Mouse (Mus musculus): Measurements from ENCODE around the gene Ect2. TPM values are rescaled to one million over a fixed set of nuclear protein-coding genes. Genes with fewer than 3 reads are reported as not detected.

Gene Ect2
- total and polyA plus RNA-seq, 3 experiments: 29.9 to 38.9 (median 36.7) TPM

DNA sequence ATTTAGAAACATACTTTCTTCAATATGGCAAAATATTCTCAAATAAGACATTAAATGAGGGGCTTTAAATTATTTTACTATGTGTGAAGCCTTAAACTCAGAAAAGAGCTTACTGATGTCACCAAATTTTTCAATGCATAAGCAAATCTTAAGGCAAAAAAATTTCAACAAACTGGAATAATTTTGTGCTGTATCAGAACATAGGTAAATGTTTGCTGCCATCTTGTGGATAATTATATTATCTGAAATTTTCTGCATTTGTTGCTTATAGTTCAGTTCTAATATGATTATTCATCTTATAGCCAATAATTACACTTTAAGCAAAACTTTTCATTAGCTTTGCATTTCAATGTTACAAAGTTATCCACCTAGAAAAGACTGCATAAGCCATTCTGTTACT is 42.8 kb downstream of the Ect2 start:
- no peak overlapping the region for H3K27ac ChIP-seq (ENCODE audit: insufficient read depth, low read depth)
- H3K4me3 ChIP-seq (replicated peaks in 1 of 3; ENCODE audit: low read depth in 2 of 3, low read length in 2 of 3, poor library complexity in 1 of 3): no peak overlapping the region
- H3K4me1 ChIP-seq (ENCODE audit: control insufficient read depth in 1 of 2, insufficient read depth in 2 of 2): no peaks in the 10 kb centered on the region
- TF ChIP-seq ZC3H11A (IDR thresholded peaks at IDR 0.05; ENCODE audit: low read depth, low read length) (no peak), KAT2A (IDR thresholded peaks at IDR 0.05; ENCODE audit: insufficient replicate concordance, low read length) (no peak), RAD21 (IDR thresholded peaks at IDR 0.05; ENCODE audit: low read depth, low read length) (peak; percentile 34), ELF1 (IDR thresholded peaks at IDR 0.05; ENCODE audit: low read depth, low read length) (no peak), CTCF (conservative IDR thresholded peaks at IDR 0.05 in 1 of 2, IDR thresholded peaks at IDR 0.05 in 1 of 2; ENCODE audit: low read depth in 2 of 2, low read length in 2 of 2) (peak in 1 of 2 experiments; percentile 40; a peak in 1 of 4 replicates)
- DNase-seq (ENCODE audit: extremely low read depth): no peak
- no peak overlapping the region for H3K4me2 ChIP-seq (ENCODE audit: insufficient read depth, low read depth, poor library complexity, severe bottlenecking)
- H3K9me3 ChIP-seq (replicated peaks; ENCODE audit: low read length): no peaks in the 10 kb centered on the region
- peaks cover 38 to 64% of the 10 kb centered on the region in 2 experiments for H3K36me3 ChIP-seq (replicated peaks in 1 of 2; ENCODE audit: control insufficient read depth in 1 of 2, insufficient read depth in 1 of 2, low read length in 1 of 2)
- H3K27me3 ChIP-seq (replicated peaks): no peaks in the 10 kb centered on the region
- no peak overlapping the region for H3K9ac ChIP-seq (ENCODE audit: insufficient read depth, low read depth)
- peaks cover 2% of the 10 kb centered on the region; the same call in 1 of the 2 replicates for H3K79me2 ChIP-seq (replicated peaks; ENCODE audit: control insufficient read depth, extremely low read depth, insufficient read depth, poor library complexity, severe bottlenecking)
- dilution Hi-C loops (cut with MboI; ENCODE audit: extremely low pct_ligation_motif_present, extremely low pct_unique_long_range_greater_than_20kb, low sequenced_read_pairs): no loop called here
- in situ Hi-C loops (cut with MboI; ENCODE audit: low pct_ligation_motif_present, low pct_unique_long_range_greater_than_20kb, low sequenced_read_pairs): no loop called here

DNA sequence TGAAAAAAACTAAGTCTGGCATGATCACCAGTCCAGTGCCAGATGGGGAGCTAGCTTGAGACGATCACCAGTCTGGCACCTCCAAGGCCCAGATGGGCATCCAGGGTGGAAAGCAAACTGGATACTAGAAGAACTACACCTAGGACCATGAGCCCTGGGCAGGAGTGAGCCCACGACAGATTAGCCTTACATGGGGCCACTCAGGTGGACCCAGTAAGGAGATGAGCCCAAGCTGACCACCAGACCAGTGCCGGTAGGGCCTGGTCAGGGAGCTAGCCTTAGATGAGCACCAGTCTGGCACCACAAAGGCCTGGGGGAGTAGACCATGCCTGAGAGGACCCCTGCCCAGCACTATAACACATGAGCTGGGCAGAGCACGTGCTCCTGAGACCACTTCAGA is 44.6 kb downstream of the Ect2 start:
- H3K9me3 ChIP-seq (replicated peaks; ENCODE audit: low read length): no peaks in the 10 kb centered on the region
- DNase-seq (ENCODE audit: extremely low read depth): no peak
- no peak overlapping the region for H3K27ac ChIP-seq (ENCODE audit: insufficient read depth, low read depth)
- H3K4me1 ChIP-seq (ENCODE audit: control insufficient read depth in 1 of 2, insufficient read depth in 2 of 2): no peaks in the 10 kb centered on the region
- peaks cover 33 to 65% of the 10 kb centered on the region in 2 experiments for H3K36me3 ChIP-seq (replicated peaks in 1 of 2; ENCODE audit: control insufficient read depth in 1 of 2, insufficient read depth in 1 of 2, low read length in 1 of 2)
- dilution Hi-C loops (cut with MboI; ENCODE audit: extremely low pct_ligation_motif_present, extremely low pct_unique_long_range_greater_than_20kb, low sequenced_read_pairs) (no loop called here), in situ Hi-C loops (cut with MboI; ENCODE audit: low pct_ligation_motif_present, low pct_unique_long_range_greater_than_20kb, low sequenced_read_pairs) (no loop called here)
- no peak for TF ChIP-seq CHD2 (IDR thresholded peaks at IDR 0.05; ENCODE audit: low read length)
- TF ChIP-seq ZNF384 (IDR thresholded peaks at IDR 0.05; ENCODE audit: low read depth, low read length): no peak
- no peak for TF ChIP-seq CHD1 (IDR thresholded peaks at IDR 0.05; ENCODE audit: low read depth, low read length)
- no peak for TF ChIP-seq KAT2A (IDR thresholded peaks at IDR 0.05; ENCODE audit: insufficient replicate concordance, low read length)
- no peak for TF ChIP-seq SIN3A (IDR thresholded peaks at IDR 0.05; ENCODE audit: low read length)
- TF ChIP-seq HCFC1 (IDR thresholded peaks at IDR 0.05; ENCODE audit: low read depth, low read length): no peak
- TF ChIP-seq PAX5 (IDR thresholded peaks at IDR 0.05; ENCODE audit: low read length): no peak
- TF ChIP-seq ZKSCAN1 (IDR thresholded peaks at IDR 0.05; ENCODE audit: borderline replicate concordance, low read depth, low read length): no peak
- no peak for TF ChIP-seq MAFK (IDR thresholded peaks at IDR 0.05; ENCODE audit: insufficient replicate concordance, low read length)
- no peak for TF ChIP-seq ZC3H11A (IDR thresholded peaks at IDR 0.05; ENCODE audit: low read depth, low read length)
- TF ChIP-seq E2F4 (IDR thresholded peaks at IDR 0.05; ENCODE audit: insufficient replicate concordance, low read depth, low read length): no peak
- no peak for TF ChIP-seq RCOR1 (conservative IDR thresholded peaks at IDR 0.05; ENCODE audit: low read depth, low read length)
- no peak for TF ChIP-seq MXI1 (IDR thresholded peaks at IDR 0.05; ENCODE audit: low read depth, low read length)
- TF ChIP-seq ZMIZ1 (IDR thresholded peaks at IDR 0.05; ENCODE audit: low read depth, low read length): no peak
- TF ChIP-seq MAX (IDR thresholded peaks at IDR 0.05; ENCODE audit: low read length): no peak
- TF ChIP-seq POLR2AphosphoS2 (IDR thresholded peaks at IDR 0.05; ENCODE audit: low read depth, low read length): no peak
- TF ChIP-seq EP300 (IDR thresholded peaks at IDR 0.05; ENCODE audit: low read length): no peak
- no peak for TF ChIP-seq GABPA (IDR thresholded peaks at IDR 0.05; ENCODE audit: insufficient replicate concordance, low read depth, low read length)
- TF ChIP-seq ELF1 (IDR thresholded peaks at IDR 0.05; ENCODE audit: low read depth, low read length): no peak
- TF ChIP-seq TCF12 (IDR thresholded peaks at IDR 0.05; ENCODE audit: low read depth, low read length): no peak
- peaks cover 2% of the 10 kb centered on the region; the same call in 1 of the 2 replicates for H3K79me2 ChIP-seq (replicated peaks; ENCODE audit: control insufficient read depth, extremely low read depth, insufficient read depth, poor library complexity, severe bottlenecking)
- H3K4me2 ChIP-seq (ENCODE audit: insufficient read depth, low read depth, poor library complexity, severe bottlenecking): no peak overlapping the region
- no peak overlapping the region for H3K4me3 ChIP-seq (replicated peaks in 1 of 3; ENCODE audit: low read depth in 2 of 3, low read length in 2 of 3, poor library complexity in 1 of 3)
- no peak overlapping the region for H3K9ac ChIP-seq (ENCODE audit: insufficient read depth, low read depth)
- H3K27me3 ChIP-seq (replicated peaks): no peaks in the 10 kb centered on the region

Data from CH12.LX (cell line).